Mouse (Mus musculus) embryo, embryonic 9.5 days (tissue): ENCODE measurements at regions not wholly inside any gene's neighbourhood (a gene's known extent, or its start where the extent isn't known, plus 50 kb on each side); places are given as distances from the start of the nearest gene placed in this dataset.

Experiments
- DNase-seq: peaks from one replicate; pipeline ENCODE4 v3.0.0-alpha.2; 2017; ENCODE audit errors: extremely low spot score

DNA sequence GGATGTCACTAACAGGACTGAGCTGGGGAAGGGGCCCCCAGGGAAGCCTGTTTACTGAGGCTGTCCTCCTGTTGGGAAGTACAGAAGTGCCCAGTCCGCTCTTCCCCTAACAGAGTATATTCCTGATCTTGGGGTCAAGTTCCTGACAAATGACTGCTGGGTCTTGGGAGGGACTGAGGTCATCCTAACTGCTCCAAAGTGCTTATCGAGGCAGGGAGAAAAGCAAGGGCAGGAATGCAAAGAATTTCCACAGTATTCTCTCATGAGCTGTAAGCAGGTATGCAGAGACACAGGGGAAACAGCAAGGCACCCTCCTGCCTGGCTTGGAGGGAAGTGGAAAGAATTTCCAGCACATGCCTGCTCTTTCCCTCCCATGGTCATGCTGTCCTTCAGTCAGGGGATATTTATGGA is 107.9 kb downstream of the Oma1 start:
- DNase-seq = peak; percentile 33

DNA sequence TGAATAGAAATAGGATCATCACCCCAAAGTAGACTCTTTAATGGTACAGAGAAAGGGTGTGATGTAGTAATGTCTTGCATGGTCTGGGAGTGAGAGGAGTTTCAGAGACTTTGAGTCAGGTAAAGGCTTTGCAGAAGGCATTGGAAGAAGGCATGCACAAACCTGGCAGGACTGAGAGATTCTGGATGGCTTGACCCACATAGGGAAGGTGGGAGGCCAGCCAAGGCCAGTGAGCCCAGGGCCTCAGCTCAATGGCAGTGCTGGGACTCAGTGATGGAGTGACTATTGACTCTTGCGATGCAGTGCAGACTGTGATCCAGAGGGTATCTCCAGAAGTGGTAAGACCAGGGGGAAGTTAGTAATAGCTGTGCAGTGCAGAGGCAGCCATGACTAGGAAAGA is 127.8 kb downstream of the Oma1 start:
- DNase-seq = no peak

DNA sequence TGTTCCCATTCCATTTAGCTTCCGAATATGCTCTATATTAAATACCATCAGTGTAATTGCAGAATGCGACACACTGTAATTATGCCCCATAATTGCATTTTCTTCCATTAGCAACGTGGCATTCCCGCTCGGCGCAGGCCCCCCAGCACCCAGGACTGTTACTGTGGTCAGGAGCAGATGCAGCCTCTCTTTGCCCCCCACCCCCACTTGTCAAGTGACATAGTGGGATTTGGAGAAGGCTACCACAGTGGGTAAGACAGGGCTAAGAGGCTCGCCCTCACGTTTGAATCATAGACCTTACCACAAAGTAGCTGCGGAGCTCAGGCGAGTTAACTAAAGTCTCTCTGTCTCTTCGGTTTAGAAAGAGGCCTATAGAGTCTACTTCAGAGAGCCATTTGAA is 128.3 kb downstream of the Oma1 start:
- no peak for DNase-seq

DNA sequence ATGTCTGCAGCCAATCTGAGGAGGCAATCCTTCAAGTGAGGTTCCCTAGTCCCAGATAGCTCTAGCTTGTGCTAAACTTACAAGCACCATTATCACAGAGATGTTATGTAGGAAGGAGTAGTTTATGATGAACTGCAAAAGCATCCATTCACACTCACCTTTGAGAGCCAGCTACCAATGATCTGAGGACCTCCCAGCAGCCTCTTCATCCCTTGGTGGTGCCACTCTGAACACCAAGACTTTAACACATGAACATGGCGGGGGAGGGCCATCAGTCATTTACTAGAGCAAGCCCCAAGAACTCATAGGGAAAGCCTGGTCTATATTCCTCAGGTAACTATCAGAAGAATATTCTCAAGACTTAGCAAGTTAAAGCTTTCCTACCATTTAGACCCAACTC is 135.7 kb downstream of the Oma1 start:
- no peak for DNase-seq

DNA sequence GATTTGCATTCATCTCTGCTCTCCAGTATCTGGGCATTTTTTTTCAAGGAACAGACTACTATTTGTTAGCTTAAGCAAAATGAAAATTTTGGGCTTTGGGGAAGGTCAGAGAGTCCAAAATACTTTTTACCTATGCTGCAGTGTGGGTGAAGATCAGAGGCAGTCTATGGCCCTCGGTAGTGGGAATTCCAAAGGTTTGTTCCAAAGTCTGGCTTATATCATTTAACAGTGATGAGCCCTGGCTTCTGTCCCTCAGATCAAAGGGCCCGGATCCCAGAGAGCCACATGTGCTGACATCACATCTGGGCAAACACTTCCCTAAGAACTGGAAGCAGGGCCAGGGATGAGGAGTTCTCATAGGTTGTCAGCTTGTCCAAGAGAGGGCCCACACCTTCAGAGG is 136.5 kb downstream of the Oma1 start:
- DNase-seq = no peak

DNA sequence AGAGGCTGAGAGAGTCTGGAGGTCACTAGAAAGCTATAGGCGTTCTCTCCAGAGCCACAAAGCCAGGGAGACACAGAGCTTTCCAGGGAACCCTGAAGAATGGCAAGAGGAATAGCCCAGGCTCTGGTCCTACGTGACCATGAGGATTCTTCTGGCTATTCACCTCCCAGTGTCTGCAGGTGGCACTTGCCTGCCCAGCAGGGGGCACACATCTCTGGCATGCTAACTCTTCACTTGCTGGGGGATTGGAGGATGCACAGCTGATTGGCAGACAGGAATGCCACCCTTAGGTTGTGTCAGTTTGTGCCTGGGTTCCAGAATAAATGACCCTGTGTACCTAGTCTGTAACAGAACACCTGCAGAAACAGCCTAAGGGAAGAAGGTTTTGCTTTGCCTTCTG is 141.8 kb downstream of the Oma1 start:
- no peak for DNase-seq

DNA sequence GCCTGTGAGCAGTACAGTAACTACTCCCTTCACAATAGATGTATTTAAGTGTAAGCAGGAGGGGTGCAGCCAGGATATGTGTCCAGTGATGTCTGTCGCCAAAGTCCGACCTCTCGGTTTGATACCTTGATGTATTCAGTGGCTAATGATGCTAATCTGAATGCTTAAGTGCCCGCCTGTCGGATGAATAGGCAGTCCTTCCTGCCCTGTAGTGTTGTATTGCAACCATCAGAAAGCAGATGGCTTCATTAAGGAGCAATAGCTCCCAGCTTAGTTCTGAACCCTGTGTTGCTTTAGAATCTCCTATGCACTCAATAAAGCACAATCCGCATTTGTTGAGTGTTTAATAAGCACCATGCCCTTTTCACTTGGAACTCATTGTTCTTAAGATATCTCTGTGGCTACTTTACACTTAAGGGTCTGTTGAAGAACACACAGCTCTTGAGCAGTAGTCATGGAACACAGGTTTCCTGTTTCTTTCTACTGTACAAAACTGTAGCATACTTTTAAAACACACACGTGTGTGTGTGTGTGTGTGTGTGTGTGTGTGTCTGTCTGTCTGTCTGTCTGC is 152.5 kb downstream of the Oma1 start:
- DNase-seq = no peak

DNA sequence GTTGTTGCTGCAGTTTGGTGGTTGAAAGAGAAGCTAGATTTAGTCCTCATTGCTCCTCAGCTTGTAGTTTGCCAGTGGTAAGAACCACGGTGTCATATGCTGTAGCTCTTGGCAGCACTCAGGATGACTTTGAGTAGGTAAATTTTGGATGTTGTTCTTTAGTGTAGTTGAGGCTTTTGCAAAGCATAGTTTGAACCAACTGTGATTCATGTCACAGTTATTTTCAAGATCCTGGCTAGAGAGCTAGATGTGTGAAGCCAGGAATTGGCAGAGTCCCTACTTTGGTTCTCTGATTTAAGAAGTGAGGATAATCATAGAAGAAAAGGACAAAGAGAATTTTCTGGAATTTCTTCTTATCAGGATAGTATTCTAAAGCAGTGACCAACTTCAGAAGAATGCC is 143.6 kb upstream of the Dab1 start:
- no peak for DNase-seq

DNA sequence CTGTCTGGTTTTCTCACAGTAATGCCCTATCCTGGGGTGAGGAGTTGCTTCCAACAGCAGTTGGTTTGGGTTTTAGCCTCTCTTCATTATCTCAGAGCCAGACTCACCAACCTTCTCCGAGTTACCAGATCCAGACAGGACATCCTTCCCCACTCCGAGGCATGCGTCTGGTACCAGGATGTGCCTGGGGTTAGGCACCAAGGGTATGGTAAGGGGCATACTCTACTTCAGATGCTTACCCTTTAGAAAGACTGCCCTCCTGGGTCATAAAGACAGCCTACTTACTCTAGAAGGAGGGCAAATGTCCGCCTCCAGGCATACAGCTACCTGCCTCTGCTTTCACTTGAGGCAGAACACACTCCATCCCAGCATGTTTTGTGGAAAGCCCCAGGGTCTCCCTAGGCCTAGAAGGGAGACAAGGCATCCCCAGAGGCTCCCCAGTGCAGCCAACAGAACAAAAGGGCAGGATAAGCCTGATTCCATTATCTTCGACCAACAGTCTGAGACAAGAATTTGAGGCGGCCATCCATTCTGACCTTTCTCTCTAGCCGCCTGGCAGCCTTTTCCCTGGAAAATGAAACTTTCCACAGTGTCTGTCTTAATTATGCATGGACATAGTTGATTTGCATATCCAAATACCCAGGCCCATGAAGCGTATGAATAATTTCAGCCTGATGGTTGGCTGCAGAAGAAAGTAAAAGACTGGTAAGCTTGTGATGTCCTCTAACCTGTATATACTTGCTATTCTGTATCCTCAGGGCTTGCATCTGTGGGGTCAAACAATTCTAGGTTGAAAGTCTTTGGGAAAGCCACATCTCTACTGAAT is 132.8 kb upstream of the Dab1 start:
- no peak for DNase-seq

DNA sequence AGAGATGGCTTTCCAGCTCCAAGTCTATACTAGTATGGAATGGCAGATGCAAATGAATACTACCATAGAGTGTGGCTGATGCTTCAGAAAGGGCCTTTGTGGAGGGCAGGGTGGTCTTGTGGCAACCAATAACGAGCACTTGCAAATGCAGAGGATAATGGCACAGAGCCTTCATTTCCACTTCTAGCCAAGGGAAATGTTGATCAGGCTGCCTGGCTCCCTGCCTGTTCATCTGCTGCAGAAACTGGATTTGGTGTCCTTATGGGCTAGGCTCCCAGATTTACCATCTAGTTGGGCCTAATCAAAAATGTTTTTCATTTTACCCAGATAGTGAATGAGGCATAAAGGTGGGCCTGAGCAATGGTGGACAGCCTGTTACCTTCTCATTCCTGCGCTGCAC is 110.7 kb upstream of the Dab1 start:
- no peak for DNase-seq

DNA sequence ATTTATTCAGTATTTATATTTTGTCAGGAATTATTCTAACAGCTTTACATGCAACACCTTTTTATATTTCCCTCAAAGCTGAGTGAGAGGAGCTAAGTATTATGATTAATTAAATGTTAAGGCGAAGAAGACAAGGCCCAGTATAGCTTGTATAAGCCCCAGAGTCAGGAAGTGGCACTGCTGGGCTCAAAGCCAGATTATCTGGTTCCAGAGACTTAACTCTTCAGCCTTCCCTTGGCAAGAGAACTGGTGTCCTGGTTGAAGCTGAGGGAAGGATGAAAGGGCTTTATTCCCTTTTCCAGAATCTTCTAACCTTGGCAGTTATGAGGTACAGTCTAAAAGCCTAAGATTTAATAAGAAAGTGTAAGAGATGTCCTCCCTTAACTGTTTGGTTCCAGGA is 106.3 kb upstream of the Dab1 start:
- no peak for DNase-seq

DNA sequence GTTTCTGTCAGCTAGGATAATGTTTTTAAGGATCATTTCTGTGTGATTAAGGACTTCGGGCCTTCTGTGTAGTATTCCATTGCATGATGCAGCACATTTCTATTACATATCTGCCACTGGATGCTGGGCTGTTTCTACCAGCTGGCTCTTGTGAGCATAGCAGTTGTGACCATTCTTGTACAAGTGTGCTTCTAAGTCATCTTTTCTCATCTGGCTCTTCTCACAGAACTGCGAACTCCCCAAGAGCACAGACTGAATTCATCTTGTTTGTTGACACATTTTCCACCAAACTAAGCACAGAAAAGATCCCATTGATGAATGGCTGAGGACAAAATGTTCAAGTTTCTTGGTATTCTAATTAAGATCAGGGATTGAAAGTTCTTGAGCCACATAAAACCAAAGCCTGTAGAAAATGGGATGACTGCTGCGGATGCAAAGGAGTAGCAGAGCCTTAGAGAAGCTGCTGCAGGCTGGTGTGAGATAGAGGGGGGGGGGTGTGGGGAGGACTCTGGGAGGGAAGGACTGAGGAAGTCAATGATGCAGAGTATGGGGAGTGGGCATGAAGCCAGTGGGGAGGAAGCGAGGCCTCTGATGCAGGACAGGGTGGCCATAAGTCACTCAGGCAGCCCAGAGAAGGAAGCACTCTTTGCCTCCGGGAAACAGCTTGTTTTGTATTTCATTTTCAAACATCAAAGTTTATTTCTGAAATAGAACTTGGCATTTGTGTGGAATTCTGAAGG is 97.1 kb upstream of the Dab1 start:
- DNase-seq = no peak

DNA sequence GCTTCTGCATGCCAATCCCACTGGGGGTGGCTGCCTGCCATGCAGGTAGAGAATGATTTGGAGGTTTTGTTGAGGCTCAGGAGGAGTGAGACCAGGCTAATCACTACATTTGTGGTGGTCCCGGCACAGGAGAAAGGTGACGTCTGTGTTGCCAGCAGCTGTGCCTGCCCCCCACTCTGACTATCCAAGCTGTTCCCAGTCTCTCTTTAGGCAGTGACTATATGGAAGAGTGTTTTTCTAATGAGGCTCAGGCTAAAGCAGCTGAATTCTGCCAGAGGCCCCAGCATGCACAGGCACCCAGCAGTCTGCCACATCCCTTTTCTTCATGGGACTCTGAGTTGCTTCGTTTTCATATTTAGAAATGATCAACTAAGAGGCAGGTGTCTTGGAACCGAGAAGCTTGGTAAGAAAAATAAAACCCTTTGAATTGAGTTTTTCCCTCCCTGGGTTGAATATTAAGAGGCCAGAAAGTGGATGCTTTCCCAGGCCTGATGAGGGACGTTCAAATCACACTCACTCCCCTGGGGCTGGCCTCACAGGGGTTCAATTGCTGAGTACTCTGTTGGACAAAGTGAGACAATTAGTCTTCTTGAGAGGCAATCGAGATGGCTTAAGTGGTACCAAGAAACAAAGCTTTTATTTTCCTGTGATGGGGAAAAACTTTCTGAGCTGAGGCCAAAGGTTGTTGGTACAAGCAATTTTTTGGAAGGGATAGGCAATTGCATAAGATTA is 82.5 kb upstream of the Dab1 start:
- DNase-seq = no peak

DNA sequence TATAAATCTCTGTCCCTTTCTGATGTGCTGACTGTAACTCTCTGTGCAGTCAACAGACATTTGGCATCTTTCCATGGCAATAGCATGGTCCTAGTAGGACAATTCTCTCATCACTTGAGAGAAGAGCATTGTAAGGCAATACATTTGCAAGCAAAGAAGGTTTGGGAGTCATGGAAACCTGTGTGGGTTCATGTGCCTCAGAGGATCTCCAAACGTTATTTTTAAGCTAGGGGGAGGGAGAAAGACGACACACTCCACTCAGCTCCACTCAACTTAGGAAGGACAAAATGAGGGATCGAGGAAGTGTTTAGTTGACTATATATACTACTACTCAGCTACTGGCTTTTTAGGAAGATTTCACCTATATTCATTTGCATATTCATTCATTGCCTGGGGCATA is 78.2 kb upstream of the Dab1 start:
- no peak for DNase-seq

DNA sequence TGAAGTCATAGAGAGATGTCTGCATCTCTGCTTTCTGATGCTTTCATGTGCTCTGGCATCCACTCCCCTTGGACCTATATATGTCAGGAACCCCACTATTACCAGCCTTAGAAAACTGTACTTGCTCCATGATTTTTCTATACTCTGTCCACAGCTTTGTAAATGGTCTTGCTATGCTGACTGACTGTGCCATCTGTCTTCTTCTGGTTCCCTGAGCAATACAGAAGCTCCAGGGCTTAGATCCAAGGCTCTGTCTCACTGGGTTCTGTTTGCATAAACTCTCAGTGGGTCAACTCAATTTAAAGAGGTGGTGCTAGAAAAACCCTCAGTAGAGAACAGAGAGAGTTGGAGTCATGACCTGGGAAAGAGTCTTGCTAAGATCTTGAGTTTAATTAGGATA is 71.9 kb upstream of the Dab1 start:
- no peak for DNase-seq

DNA sequence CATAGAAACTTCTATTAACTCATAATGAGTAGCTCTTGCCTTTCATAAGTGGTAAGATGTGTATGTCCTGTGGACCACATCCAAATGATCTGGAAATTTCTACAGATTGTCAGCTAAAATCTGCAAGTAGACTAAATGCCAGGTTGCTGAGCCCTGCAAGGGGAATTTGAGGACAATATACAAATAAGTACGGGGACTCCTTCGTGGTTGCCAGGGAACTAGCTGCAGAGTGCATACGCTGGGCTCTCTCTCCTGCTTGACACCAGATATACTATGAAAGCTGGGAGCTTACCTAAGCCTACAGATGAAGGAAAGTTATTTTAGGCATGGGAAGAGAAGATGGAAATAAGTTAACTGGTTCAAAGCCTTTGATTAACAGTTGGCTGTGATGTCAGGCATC is 66.7 kb upstream of the Dab1 start:
- DNase-seq = no peak

DNA sequence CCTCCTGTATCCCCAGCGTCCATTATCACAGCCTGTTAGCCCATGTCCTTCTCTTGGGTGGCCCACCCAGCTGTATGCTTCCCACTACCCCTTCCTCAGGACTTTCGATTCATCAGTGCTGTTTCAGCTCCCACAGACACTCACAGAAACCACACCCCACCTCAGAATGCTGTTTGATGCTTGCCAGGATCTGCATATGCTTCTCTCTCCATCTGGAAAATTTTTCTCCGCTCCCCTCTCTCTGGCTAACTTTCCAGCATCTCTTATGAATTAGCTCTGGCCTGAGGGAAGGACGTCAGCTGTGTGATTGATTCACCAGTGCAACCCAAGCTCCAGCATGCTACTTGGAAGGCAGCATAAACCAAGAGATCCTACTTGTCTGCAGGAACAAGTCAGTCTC is 66.0 kb upstream of the Dab1 start:
- DNase-seq = no peak

DNA sequence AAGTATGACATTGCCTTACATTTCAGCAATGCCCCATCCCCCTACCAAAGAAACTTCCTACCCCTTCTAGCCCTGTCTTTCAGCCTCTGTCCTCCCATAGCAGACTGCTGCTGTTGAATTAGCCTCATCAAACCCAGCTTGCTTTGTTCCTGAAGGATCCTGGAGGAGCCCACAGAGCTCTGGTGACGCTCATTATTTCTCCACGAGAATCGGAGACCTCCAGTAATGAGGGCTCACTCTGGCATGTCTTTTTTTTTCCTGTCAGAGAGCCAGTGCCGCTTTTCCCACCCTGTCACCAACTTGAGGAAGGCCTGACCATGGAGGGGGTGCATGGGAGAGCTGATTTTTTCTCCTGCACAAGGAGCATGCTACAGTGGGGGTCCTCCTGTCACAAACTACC is 64.6 kb upstream of the Dab1 start:
- no peak for DNase-seq
